Mouse (Mus musculus): ENCODE results near the gene Rpl36a.

- no peak for TF ChIP-seq GATA1 (IDR thresholded peaks at IDR 0.05; ENCODE audit: low read length)
- TF ChIP-seq TAL1 (IDR thresholded peaks at IDR 0.05; ENCODE audit: low read length) = no peak
Measured at GRCm38 (mm10) chrX:134601380-134602120, 16.1 kb downstream of the Rpl36a start.
